Mouse (Mus musculus) adrenal gland, postnatal 25 days (tissue): Measurements from ENCODE around the gene Iqcf5. TPM values are rescaled to one million over a fixed set of nuclear protein-coding genes. Genes with fewer than 3 reads are reported as not detected.
"Not testable (repeated sequence)": the region's sequence is repeated elsewhere in the genome, so short reads cannot be mapped to it uniquely, and the experiment has no call there.

Experiments
- DNase-seq: peaks from one replicate; pipeline ENCODE4 v3.0.0; 2021; ENCODE audit warnings: mixed read lengths
- total RNA-seq: library from RNA; stranded (reverse); gene quantifications from 2 replicates; pipeline ENCODE4 v1.2.3, GENCODE M21; 2021

Gene Iqcf5
- total RNA-seq, 1 experiment from 2014 or later, result not detected

GRCm38 (mm10) chr9:106481676-106482075 is 32.7 kb upstream of the Iqcf5 start:
- no peak for DNase-seq

- no peak for DNase-seq
Observed at GRCm38 (mm10) chr9:106482578-106483115, 31.7 kb upstream of the Iqcf5 start.

- no peak for DNase-seq
Observed at GRCm38 (mm10) chr9:106483136-106483535, 31.2 kb upstream of the Iqcf5 start.

GRCm38 (mm10) chr9:106483606-106484005 is 30.8 kb upstream of the Iqcf5 start:
- DNase-seq, result no peak

GRCm38 (mm10) chr9:106485076-106485475 is 29.3 kb upstream of the Iqcf5 start:
- no peak for DNase-seq

- DNase-seq, result not testable (repeated sequence)
Observed at GRCm38 (mm10) chr9:106487602-106488001, 26.8 kb upstream of the Iqcf5 start.

- DNase-seq, result no peak
Observed at GRCm38 (mm10) chr9:106499667-106500066, 14.7 kb upstream of the Iqcf5 start, which contains the start of gene Iqcf1. Iqcf1 (plus strand) TSS chr9:106499967.

- DNase-seq, result no peak
Observed at GRCm38 (mm10) chr9:106501846-106502245, 12.5 kb upstream of the Iqcf5 start.

GRCm38 (mm10) chr9:106504246-106504645 is 10.1 kb upstream of the Iqcf5 start:
- DNase-seq, result no peak

- DNase-seq, result no peak
Observed at GRCm38 (mm10) chr9:106509356-106509755, 5.0 kb upstream of the Iqcf5 start.

GRCm38 (mm10) chr9:106512729-106513450 is 1.5 kb upstream of the Iqcf5 start:
- no peak for DNase-seq

- no peak for DNase-seq
Observed at GRCm38 (mm10) chr9:106513566-106513965, 807 bp upstream of the Iqcf5 start.

GRCm38 (mm10) chr9:106519433-106519832 is 5.1 kb downstream of the Iqcf5 start:
- DNase-seq, result no peak

- no peak for DNase-seq
Observed at GRCm38 (mm10) chr9:106519909-106520308, 5.5 kb downstream of the Iqcf5 start.

GRCm38 (mm10) chr9:106531833-106532232 is 17.5 kb downstream of the Iqcf5 start:
- no peak for DNase-seq

GRCm38 (mm10) chr9:106534296-106534695 is 19.9 kb downstream of the Iqcf5 start:
- DNase-seq, result no peak

- no peak for DNase-seq
Observed at GRCm38 (mm10) chr9:106534975-106535374, 20.6 kb downstream of the Iqcf5 start.

GRCm38 (mm10) chr9:106561531-106561930 is 47.2 kb downstream of the Iqcf5 start, which contains the start of gene Iqcf3:
Iqcf3 (minus strand) TSS chr9:106561631.
- no peak for DNase-seq

- DNase-seq, result no peak
Observed at GRCm38 (mm10) chr9:106562291-106562690, 47.9 kb downstream of the Iqcf5 start.

- no peak for DNase-seq
Observed at GRCm38 (mm10) chr9:106564025-106564424, 49.7 kb downstream of the Iqcf5 start.
